Comparison of ENCODE assay signal across 13 mouse cellular contexts in the genomic region with DNA sequence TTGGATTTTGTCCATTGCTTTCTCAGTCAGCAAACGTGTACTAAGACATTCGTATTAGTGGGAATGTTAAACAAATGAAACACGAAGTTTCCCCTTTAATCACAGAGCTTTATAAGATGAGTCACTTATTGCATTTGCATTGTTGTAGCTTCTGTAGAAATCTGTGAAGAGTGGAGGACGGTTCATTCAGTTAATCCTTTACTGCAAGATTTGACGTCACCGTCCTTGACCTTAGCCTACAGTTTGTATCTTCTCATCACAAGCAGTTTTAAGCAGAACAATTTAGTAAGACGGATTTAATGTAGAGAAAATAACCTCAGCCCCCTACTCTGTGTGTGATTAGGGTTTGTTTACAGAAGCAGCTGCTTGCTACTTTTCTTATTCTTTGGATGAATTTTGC.
"Had no signal": no experiment of that assay in that cellular context is flagged by ENCODE, and none has a peak within 500 bp of the region (broad histone marks: within the 10 kb centered on the region; RNA-seq: fewer than 3 reads in every experiment).

No protein-coding gene starts in this region.

- H3K4me1 ChIP-seq: liver, embryonic 13.5 days had no signal

- H3K4me3 ChIP-seq: layer of hippocampus, adult 2 months; liver, embryonic 13.5 days had no signal

- H3K9ac ChIP-seq: liver, embryonic 13.5 days had no signal

- DNase-seq: kidney, postnatal 25 days; layer of hippocampus, adult 9-11 months; liver, embryonic 13.5 days; lung, adult 2 months; lung, postnatal 14 days; lung, postnatal 4 days; midbrain, embryonic 14.5 days; thymus, adult 2 months; thymus, postnatal 14 days; thymus, postnatal 4 days had no signal

- H3K4me2 ChIP-seq: liver, embryonic 13.5 days; midbrain, embryonic 11.5 days had no signal

- H3K9me3 ChIP-seq: liver, embryonic 13.5 days had no signal

- H3K27ac ChIP-seq: kidney, postnatal 0 days; layer of hippocampus, adult 2 months; liver, embryonic 13.5 days had no signal

- H3K27me3 ChIP-seq: liver, embryonic 13.5 days had no signal

- H3K36me3 ChIP-seq: liver, embryonic 13.5 days had no signal
